Mouse (Mus musculus) myocyte (in vitro differentiated cells): ENCODE results near the gene Zbtb22. TPM values are rescaled to one million over a fixed set of nuclear protein-coding genes. Genes with fewer than 3 reads are reported as not detected.

Experiments
- H3K27me3 ChIP-seq: one replicate; pipeline ENCODE4 v1.6.1; 2011; ENCODE audit not compliant: control insufficient read depth, insufficient read depth, insufficient read length
- H3K36me3 ChIP-seq: one replicate; pipeline ENCODE4 v1.6.1; 2011; ENCODE audit not compliant: control insufficient read depth, insufficient read depth
- H3K4me2 ChIP-seq: one replicate; pipeline ENCODE4 v1.6.1; 2011; ENCODE audit warnings: low read depth, control low read depth
- H3K4me3 ChIP-seq: one replicate; pipeline ENCODE4 v1.5.1; 2011; ENCODE audit warnings: mild to moderate bottlenecking, control low read depth, moderate library complexity
- H3K79me2 ChIP-seq: one replicate; pipeline ENCODE4 v1.6.1; 2011; ENCODE audit not compliant: control insufficient read depth, insufficient read depth
- H3ac ChIP-seq: one replicate; pipeline ENCODE4 v1.6.1; 2011; ENCODE audit not compliant: control insufficient read depth, insufficient read length
- CEBPB ChIP-seq: IDR thresholded peaks from 2 replicates; pipeline ENCODE4 v1.6.1; 2011; ENCODE audit warnings: mild to moderate bottlenecking, moderate library complexity; ENCODE audit not compliant: poor library complexity, insufficient read depth, severe bottlenecking
- E2F4 ChIP-seq: IDR thresholded peaks from one replicate; pipeline ENCODE4 v1.6.1; 2011; ENCODE audit warnings: mild to moderate bottlenecking, control low read depth, moderate library complexity; ENCODE audit not compliant: insufficient read depth
- MAX ChIP-seq: IDR thresholded peaks from one replicate; pipeline ENCODE4 v1.6.1; 2011; ENCODE audit warnings: low read depth, mild to moderate bottlenecking, control low read depth
- MYOD1 ChIP-seq, 3 experiments: IDR thresholded peaks; one replicate each; pipeline ENCODE4 v1.6.1; 2011; ENCODE audit warnings: control low read depth in 2 of 3, low read depth in 2 of 3, mild to moderate bottlenecking in 2 of 3, moderate library complexity in 1 of 3; ENCODE audit not compliant: insufficient read length in 2 of 3, control insufficient read depth in 1 of 3
- MYOG ChIP-seq, 3 experiments: IDR thresholded peaks; one replicate each; pipeline ENCODE4 v1.6.1; 2011; ENCODE audit warnings: control low read depth in 2 of 3, low read depth in 2 of 3, mild to moderate bottlenecking in 2 of 3; ENCODE audit not compliant: insufficient read length in 2 of 3, control insufficient read depth in 1 of 3, insufficient read depth in 1 of 3
- POLR2A ChIP-seq: IDR thresholded peaks from one replicate; pipeline ENCODE4 v1.6.1; 2011; ENCODE audit warnings: low read depth, mild to moderate bottlenecking, control low read depth, moderate library complexity; ENCODE audit not compliant: insufficient read length
- POLR2AphosphoS2 ChIP-seq: IDR thresholded peaks from one replicate; pipeline ENCODE4 v1.6.1; 2011; ENCODE audit warnings: low read depth, control low read depth; ENCODE audit not compliant: insufficient read length
- REST ChIP-seq: IDR thresholded peaks from one replicate; pipeline ENCODE4 v1.6.1; 2011; ENCODE audit warnings: mild to moderate bottlenecking, control low read depth, moderate library complexity; ENCODE audit not compliant: insufficient read depth, insufficient read length
- SRF ChIP-seq: IDR thresholded peaks from one replicate; pipeline ENCODE4 v1.6.1; 2011; ENCODE audit warnings: low read depth; ENCODE audit not compliant: control insufficient read depth, insufficient read length
- TCF12 ChIP-seq: IDR thresholded peaks from one replicate; pipeline ENCODE4 v1.6.1; 2011; ENCODE audit warnings: mild to moderate bottlenecking, control low read depth; ENCODE audit not compliant: poor library complexity, insufficient read depth, severe bottlenecking
- TCF3 ChIP-seq: IDR thresholded peaks from one replicate; pipeline ENCODE4 v1.6.1; 2011; ENCODE audit warnings: low read depth, control low read depth; ENCODE audit not compliant: insufficient read length
- USF1 ChIP-seq: IDR thresholded peaks from one replicate; pipeline ENCODE4 v1.6.1; 2011; ENCODE audit warnings: low read depth, mild to moderate bottlenecking, control low read depth, moderate library complexity
- polyA plus RNA-seq: library from polyadenylated mRNA; unstranded; fragments of >200 nt; fragmentation: generic; extraction: Trizol; gene quantifications from one replicate; pipeline ENCODE4 v1.2.1, GENCODE M21; 2012; ENCODE audit warnings: missing spikeins

Gene Zbtb22
- polyA plus RNA-seq, 1 experiment = 31.6 TPM

- no peak for TF ChIP-seq E2F4
- no peak for TF ChIP-seq CEBPB
- no peak for TF ChIP-seq MYOG (IDR thresholded peaks at IDR 0.05; ENCODE audit: control insufficient read depth in 1 of 3, insufficient read depth in 1 of 3, insufficient read length in 2 of 3, low read depth in 2 of 3)
- no peak for TF ChIP-seq USF1
- no peak for TF ChIP-seq TCF12
- no peak for TF ChIP-seq MYOD1 (IDR thresholded peaks at IDR 0.05; ENCODE audit: control insufficient read depth in 1 of 3, insufficient read length in 2 of 3, low read depth in 2 of 3)
- TF ChIP-seq REST = no peak
- no peak for TF ChIP-seq MAX
- TF ChIP-seq POLR2A = no peak
- TF ChIP-seq TCF3 = no peak
- TF ChIP-seq POLR2AphosphoS2 = no peak
- no peak for TF ChIP-seq SRF
- H3K36me3 ChIP-seq = peaks cover 4% of the 10 kb centered on the region
- no peaks in the 10 kb centered on the region for H3K27me3 ChIP-seq
- no peak overlapping the region for H3K4me2 ChIP-seq
- H3ac ChIP-seq = no peak overlapping the region
- no peak overlapping the region for H3K4me3 ChIP-seq
- H3K79me2 ChIP-seq = peaks cover 16% of the 10 kb centered on the region
Measured at GRCm38 (mm10) chr17:33926207-33926932, 10.7 kb downstream of the Zbtb22 start.

DNA sequence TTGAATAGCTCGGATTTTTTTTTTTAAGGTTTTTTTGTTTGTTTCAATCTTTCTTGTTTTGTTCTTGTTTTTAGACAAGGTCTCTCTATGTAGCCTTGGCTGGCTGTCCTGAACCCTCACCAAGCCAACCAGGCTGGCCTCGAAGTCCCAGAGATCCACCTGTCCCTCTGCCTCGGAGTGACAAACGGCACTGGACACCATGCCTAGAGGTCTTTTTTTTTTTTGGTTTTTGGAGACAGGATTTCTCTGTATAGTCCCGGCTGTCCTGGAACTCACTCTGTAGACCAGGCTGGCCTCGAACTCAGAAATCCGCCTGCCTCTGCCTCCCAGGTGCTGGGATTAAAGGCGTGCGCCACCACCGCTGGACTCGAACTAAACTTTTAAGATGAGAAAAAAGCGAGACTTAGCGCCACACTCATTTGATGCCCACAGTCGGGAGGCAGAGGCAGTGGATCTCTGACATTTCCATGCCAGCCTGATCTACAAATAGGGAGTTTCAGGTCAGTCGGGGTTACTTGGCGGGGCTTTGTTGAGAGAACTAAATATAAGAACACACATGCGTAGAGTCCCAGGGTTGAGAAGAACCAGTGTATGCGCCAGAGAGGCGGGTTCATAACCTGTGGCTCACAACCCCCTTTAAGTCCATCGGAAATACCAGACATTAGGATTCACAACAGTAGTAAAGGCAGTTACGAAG, 12.7 kb downstream of the Zbtb22 start:
- H3K27me3 ChIP-seq = no peaks in the 10 kb centered on the region
- TF ChIP-seq E2F4 (no peak), MYOD1 (IDR thresholded peaks at IDR 0.05; ENCODE audit: control insufficient read depth in 1 of 3, insufficient read length in 2 of 3, low read depth in 2 of 3) (no peak), TCF12 (no peak), MYOG (IDR thresholded peaks at IDR 0.05; ENCODE audit: control insufficient read depth in 1 of 3, insufficient read depth in 1 of 3, insufficient read length in 2 of 3, low read depth in 2 of 3) (no peak), CEBPB (no peak), SRF (no peak), USF1 (no peak), POLR2AphosphoS2 (no peak), MAX (no peak), REST (no peak), POLR2A (no peak), TCF3 (no peak)
- H3K36me3 ChIP-seq = no peaks in the 10 kb centered on the region
- peak overlapping the region; percentile 82 for H3K4me3 ChIP-seq
- peaks cover 16% of the 10 kb centered on the region for H3K79me2 ChIP-seq
- peak overlapping the region; percentile 85 for H3K4me2 ChIP-seq
- H3ac ChIP-seq = peak overlapping the region; percentile 26

DNA sequence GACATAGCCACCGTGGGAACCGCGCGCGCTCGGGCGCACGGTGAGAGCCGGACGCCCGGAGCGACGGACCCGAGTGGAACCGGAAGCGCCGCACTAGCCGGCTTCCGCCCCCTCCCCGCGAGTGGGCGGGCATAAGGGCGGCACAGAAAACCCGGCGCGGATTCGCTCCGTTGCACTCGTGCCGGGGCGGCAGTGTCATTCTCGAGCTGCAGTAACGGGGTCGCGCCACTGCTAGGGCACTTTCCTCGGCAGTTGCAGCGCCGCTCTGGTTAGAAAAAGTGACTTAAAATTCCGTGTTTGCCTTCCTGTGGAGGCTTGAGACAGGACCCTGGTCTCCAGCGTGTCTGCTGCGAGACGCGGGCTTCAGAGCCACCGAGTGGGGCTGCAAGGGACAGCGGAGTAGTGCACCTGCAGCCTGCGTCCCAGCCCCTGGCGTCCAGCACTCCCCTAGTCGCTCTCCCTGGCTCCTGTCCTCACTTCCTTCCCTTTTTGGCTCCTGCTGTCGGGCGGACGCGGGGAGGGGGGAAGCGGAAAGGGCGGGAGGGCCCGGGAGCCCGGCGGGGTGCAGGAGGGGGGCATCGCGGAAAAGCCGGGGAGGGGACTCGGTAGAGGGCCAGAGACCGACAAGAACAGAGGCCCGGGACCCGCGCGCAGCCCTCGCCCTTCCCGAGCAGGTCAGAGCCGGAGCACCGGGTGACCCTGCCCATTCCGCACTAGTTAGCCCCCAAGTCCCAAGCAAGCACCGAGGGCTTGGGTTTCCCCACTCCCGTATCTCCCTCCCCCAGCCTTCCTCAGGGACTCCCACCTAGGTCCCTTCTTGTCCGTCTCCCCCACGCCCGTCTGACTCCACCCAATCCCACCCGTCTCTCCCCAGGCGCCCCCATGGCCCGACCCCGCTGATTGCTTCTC, 13.9 kb downstream of the Zbtb22 start, which contains the start of gene Rgl2:
Gene Rgl2 (plus strand): TSS at position 173 of the 909 bp plus-strand sequence.
- Histone ChIP-seq H3K36me3 (no peaks in the 10 kb centered on the region), H3K79me2 (peaks cover 16% of the 10 kb centered on the region)

More for the DNA sequence above, 13.9 kb downstream of the Zbtb22 start, which contains the start of gene Rgl2:
- H3K4me2 ChIP-seq = peak within 1 kb of the TSS; percentile 91
- H3K4me3 ChIP-seq = peak within 1 kb of the TSS; percentile 82
- no peak for TF ChIP-seq MYOD1 (IDR thresholded peaks at IDR 0.05; ENCODE audit: control insufficient read depth in 1 of 3, insufficient read length in 2 of 3, low read depth in 2 of 3)
- TF ChIP-seq SRF = peak; percentile 68
- no peak for TF ChIP-seq MAX
- TF ChIP-seq REST = no peak
- no peak for TF ChIP-seq TCF12
- TF ChIP-seq MYOG (IDR thresholded peaks at IDR 0.05; ENCODE audit: control insufficient read depth in 1 of 3, insufficient read depth in 1 of 3, insufficient read length in 2 of 3, low read depth in 2 of 3) = peak in 1 of 3 experiments; percentile 46
- peak; percentile 64 for TF ChIP-seq POLR2A
- no peak for TF ChIP-seq TCF3
- no peak for TF ChIP-seq CEBPB
- TF ChIP-seq USF1 = no peak
- peak; percentile 85 for TF ChIP-seq POLR2AphosphoS2
- no peak for TF ChIP-seq E2F4
- H3K27me3 ChIP-seq = no peaks in the 10 kb centered on the region
- peak within 1 kb of the TSS; percentile 26 for H3ac ChIP-seq
